Mouse (Mus musculus) heart, postnatal 0 days (tissue): ENCODE measurements around the gene Gm44511.

ENCODE experiments used
- CTCF ChIP-seq: IDR thresholded peaks from 2 replicates; pipeline ENCODE4 v1.5.1; 2016; ENCODE audit warnings: antibody characterized with exemption, control low read depth, low read depth
- EP300 ChIP-seq: IDR thresholded peaks from 2 replicates; pipeline ENCODE4 v1.6.1; 2016; ENCODE audit warnings: antibody characterized with exemption, low read depth

DNA sequence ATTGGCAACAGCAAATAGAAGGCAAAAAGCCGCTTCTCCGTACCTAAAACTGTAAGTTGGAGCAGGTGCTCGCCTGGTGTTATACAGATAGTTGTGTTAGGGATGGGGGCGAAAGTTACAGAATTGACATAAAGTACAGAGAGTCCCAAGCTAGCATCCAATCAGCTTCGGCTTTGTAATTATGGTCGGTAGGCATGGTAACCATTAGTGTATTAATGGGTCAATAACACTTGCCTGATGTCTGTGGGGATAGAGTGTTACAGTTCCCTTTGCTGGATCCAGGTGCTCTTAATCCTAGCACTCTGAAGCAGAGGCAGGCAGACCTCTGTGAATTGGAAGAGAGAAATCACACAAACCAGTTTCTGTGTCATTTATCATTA lies 10.8 kb upstream of the Gm44511 start:
- TF ChIP-seq CTCF (no peak), EP300 (no peak)
